Mouse (Mus musculus) kidney, postnatal 0 days (tissue): Measurements from ENCODE around the gene Cpa5. TPM values are rescaled to one million over a fixed set of nuclear protein-coding genes. Genes with fewer than 3 reads are reported as not detected.
A peak's percentile ranks its signal among the peaks of the same experiment; 100 is the strongest.

Experiments used
- ATAC-seq: fragments of 200-750 bp; cut with Nextera tagmentation; replicated peaks from 2 replicates; pipeline ENCODE4 v1.8.0; 2017; ENCODE audit warnings: low read depth, moderate number of reproducible peaks, moderate TSS enrichment, moderate library complexity; ENCODE audit not compliant: low FRiP score
- DNase-seq: peaks from one replicate; pipeline ENCODE4 v3.0.0-alpha.2; 2016; ENCODE audit warnings: low spot score
- H3K27ac ChIP-seq: fragments of 300-500 bp; sonication (generic); 2 replicates; pipeline ENCODE4 v1.5.1; 2014; ENCODE audit warnings: mild to moderate bottlenecking
- H3K27me3 ChIP-seq: fragments of 300-500 bp; sonication (generic); 2 replicates; pipeline ENCODE4 v1.6.1; 2014; ENCODE audit warnings: low read length, mixed read lengths; ENCODE audit not compliant: insufficient read depth
- H3K36me3 ChIP-seq: fragments of 300-500 bp; sonication (generic); 2 replicates; pipeline ENCODE4 v1.6.1; 2014; ENCODE audit warnings: low read length, mixed read lengths; ENCODE audit not compliant: insufficient read depth
- H3K4me1 ChIP-seq: fragments of 300-500 bp; sonication (generic); replicated peaks from 2 replicates; pipeline ENCODE4 v1.6.1; 2014; ENCODE audit warnings: antibody characterized with exemption, low read length, mixed read lengths; ENCODE audit not compliant: insufficient read depth
- H3K4me2 ChIP-seq: fragments of 300-500 bp; sonication (generic); 2 replicates; pipeline ENCODE4 v1.6.1; 2014; ENCODE audit warnings: mild to moderate bottlenecking, low read length, moderate library complexity, mixed read lengths
- H3K4me3 ChIP-seq: fragments of 300-500 bp; sonication (generic); replicated peaks from 2 replicates; pipeline ENCODE4 v1.5.1; 2014; ENCODE audit warnings: low read depth, low read length
- H3K9ac ChIP-seq: fragments of 300-500 bp; sonication (generic); 2 replicates; pipeline ENCODE4 v1.6.1; 2014; ENCODE audit warnings: low read depth, low read length
- H3K9me3 ChIP-seq: fragments of 300-500 bp; sonication (generic); replicated peaks from 2 replicates; pipeline ENCODE4 v1.6.1; 2016; ENCODE audit warnings: low read length, inconsistent platforms, mixed read lengths
- CTCF ChIP-seq: IDR thresholded peaks from 2 replicates; pipeline ENCODE4 v1.5.1; 2016; ENCODE audit warnings: antibody characterized with exemption, low read depth, mild to moderate bottlenecking, moderate library complexity
- WGBS: fragments of 180-500 bp; shearing (Covaris S2); extraction: QIAGEN DNeasy Blood & Tissue Kit; methylation state at CpG from one replicate; pipeline ENCODE4 v1.1.7; 2014; 5-methylcytosine and 5-hydroxymethylcytosine counted together
- polyA plus RNA-seq: library from polyadenylated mRNA; unstranded; fragments of >200 nt; fragmentation: Nextera tagmentation; extraction: Ambion mirVana; gene quantifications from 2 replicates; pipeline ENCODE4 v1.2.1, GENCODE M21; 2015

Gene Cpa5
- polyA plus RNA-seq, 1 experiment from 2014 or later = 0.28 TPM

DNA sequence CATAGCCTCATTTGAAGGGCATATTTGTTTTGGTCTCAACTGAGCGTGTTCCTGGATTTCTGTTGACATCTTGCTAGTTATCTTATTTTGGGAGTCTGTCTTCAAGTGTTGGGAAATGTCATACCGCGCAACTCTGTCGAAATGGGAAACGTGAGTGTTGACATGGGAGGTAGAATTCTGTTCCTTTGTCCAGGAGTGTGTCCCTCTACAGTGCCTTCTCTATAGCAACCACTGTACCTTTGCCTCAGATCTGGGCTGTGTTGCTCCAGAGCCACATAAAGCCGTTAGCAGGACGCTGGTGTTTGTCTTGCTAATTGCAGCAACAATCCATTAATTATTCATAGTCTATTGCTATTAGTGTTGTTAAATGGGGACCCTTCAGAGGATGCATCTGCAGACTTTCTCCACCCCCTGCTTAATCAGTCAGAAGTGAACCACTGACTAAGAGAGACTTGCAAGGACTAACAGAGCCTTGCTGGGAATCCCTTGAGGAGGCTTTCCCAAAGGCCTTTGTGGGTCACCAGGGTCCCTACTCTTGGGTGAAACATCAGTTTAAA lies 23.8 kb upstream of the Cpa5 start:
- H3K4me3 ChIP-seq = no peak overlapping the region
- 76% methylated on average over 7 of the region's 7 CpGs for WGBS
- no peak overlapping the region for H3K9ac ChIP-seq
- ATAC-seq (no peak), DNase-seq (no peak)
- 0 out of 2 replicates have a peak, but pooled peaks cover 10% of the 10 kb centered on the region for H3K4me1 ChIP-seq
- H3K9me3 ChIP-seq = no peaks in the 10 kb centered on the region
- no peaks in the 10 kb centered on the region for H3K27me3 ChIP-seq
- H3K27ac ChIP-seq = no peak overlapping the region
- no peaks in the 10 kb centered on the region for H3K36me3 ChIP-seq
- no peak overlapping the region for H3K4me2 ChIP-seq
- TF ChIP-seq CTCF = no peak

DNA sequence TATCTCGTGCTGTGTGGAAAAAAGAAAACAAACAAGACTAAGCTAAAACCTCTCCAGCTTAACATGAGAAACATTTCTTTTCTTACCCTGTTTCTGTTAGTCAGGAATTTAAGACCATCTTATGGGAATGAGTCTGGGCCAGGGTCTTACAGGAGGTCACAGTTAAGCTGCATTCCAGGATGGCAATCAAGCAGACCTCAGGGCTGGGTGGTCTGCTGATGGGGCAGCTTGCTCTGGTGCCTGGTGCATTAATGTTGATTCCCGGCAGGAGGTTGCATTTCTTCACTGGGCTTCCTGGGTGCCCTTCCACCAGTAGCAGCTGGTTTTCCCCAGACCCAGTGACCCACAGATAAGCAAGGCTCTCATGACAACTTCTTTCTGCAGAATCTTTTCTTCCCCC lies 21.0 kb upstream of the Cpa5 start:
- H3K9me3 ChIP-seq = no peaks in the 10 kb centered on the region
- ATAC-seq = 0 out of 2 replicates have a peak, but pooled peaks have one; percentile 49
- no peak for TF ChIP-seq CTCF
- no peaks in the 10 kb centered on the region for H3K27me3 ChIP-seq
- H3K9ac ChIP-seq = no peak overlapping the region
- no peak overlapping the region for H3K4me2 ChIP-seq
- H3K36me3 ChIP-seq = no peaks in the 10 kb centered on the region
- peak overlapping the region; percentile 42; the same call in 1 of the 2 replicates for H3K27ac ChIP-seq
- no peak overlapping the region for H3K4me3 ChIP-seq
- 13% methylated on average over 2 of the region's 2 CpGs for WGBS
- 0 out of 2 replicates have a peak, but pooled peaks cover 10% of the 10 kb centered on the region for H3K4me1 ChIP-seq
- DNase-seq = peak; percentile 53

DNA sequence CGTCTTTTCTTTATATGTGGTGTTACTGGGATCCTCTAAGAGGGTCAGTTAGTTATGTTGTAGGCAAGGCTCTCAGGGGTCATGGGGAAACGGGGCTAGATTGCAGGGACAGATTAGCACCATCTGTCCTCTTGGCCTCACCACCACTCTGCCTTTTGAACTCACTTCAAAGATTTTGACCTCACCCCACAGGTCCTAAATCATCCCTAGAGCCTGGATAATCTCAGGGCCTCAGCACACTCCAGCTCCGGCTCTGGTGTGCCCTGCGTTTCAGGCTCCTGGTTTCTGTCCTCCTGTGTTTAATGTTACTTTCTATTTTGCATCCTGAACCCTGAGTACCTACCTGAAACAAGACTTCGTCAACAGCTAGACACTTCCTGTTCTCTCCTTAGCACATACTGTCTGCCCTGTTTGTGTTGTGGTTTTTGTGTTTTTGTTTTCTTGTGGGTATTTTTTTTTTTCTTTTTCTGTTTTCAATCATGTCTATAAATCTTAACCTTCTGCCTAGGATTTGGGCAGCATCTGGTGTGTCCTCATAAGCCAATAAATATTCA lies 18.9 kb upstream of the Cpa5 start:
- DNase-seq (no peak), ATAC-seq (no peak)
- no peak for TF ChIP-seq CTCF
- Histone ChIP-seq H3K36me3 (no peaks in the 10 kb centered on the region), H3K4me3 (no peak overlapping the region), H3K9me3 (no peaks in the 10 kb centered on the region), H3K4me2 (no peak overlapping the region), H3K4me1 (0 out of 2 replicates have a peak, but pooled peaks cover 10% of the 10 kb centered on the region), H3K27ac (no peak overlapping the region), H3K9ac (no peak overlapping the region), H3K27me3 (no peaks in the 10 kb centered on the region)
- WGBS = 34% methylated on average over 5 of the region's 5 CpGs

DNA sequence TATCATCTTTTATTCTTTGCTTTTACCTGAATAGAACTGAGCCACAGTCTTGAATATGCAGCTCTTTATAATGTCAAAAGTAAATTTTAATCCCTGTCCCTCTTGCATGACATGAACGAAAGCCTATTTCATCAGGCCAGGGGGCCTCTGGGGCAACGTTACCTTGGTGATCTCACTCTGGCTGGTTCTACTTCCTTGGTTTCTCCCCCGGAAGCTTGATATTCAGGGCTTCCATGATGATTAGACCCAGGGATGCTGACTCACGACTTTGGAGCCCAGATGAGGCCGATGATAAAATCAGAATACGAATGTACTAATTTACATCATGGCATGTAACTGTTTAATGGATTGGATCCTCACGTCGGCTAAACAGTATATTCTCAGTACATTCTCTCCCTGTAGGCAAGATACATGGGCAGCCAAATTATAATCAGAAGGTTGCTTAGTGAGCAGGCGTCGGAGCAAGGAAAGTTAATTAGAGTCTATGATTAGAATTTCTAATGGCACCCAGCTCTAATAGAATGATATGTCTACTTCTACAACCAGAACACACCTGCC lies 18.3 kb upstream of the Cpa5 start:
- 54% methylated on average over 10 of the region's 10 CpGs for WGBS
- ATAC-seq = no peak
- Histone ChIP-seq H3K36me3 (no peaks in the 10 kb centered on the region), H3K9ac (no peak overlapping the region), H3K4me3 (no peak overlapping the region), H3K27me3 (no peaks in the 10 kb centered on the region), H3K4me1 (0 out of 2 replicates have a peak, but pooled peaks cover 10% of the 10 kb centered on the region), H3K9me3 (no peaks in the 10 kb centered on the region), H3K27ac (no peak overlapping the region), H3K4me2 (no peak overlapping the region)
- no peak for DNase-seq
- no peak for TF ChIP-seq CTCF

DNA sequence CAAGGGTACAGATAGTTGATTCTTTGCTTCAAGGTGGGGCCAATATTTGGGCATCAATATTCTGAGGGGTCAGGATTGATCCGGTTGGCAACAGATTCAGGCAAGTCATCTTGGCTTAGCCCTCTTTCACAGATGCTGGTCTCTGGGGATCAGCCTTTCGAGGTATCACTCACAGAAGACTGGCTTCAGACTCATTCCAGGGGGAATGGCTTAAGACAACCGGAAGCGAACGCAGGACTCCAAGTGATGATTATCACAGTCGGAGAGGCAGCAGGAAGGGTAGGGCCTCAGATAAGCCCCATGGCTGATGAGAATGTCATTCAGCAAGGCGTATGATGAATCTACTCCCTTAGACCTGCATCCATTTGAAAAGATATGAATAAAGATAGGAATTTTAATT lies 16.4 kb upstream of the Cpa5 start:
- no peak overlapping the region for H3K9ac ChIP-seq
- 0 out of 2 replicates have a peak, but pooled peaks cover 10% of the 10 kb centered on the region for H3K4me1 ChIP-seq
- H3K36me3 ChIP-seq = no peaks in the 10 kb centered on the region
- H3K4me2 ChIP-seq = no peak overlapping the region
- no peak overlapping the region for H3K4me3 ChIP-seq
- H3K9me3 ChIP-seq = no peaks in the 10 kb centered on the region
- TF ChIP-seq CTCF = no peak
- H3K27ac ChIP-seq = no peak overlapping the region
- ATAC-seq (no peak), DNase-seq (no peak)
- H3K27me3 ChIP-seq = no peaks in the 10 kb centered on the region
- WGBS = 76% methylated on average over 7 of the region's 7 CpGs

DNA sequence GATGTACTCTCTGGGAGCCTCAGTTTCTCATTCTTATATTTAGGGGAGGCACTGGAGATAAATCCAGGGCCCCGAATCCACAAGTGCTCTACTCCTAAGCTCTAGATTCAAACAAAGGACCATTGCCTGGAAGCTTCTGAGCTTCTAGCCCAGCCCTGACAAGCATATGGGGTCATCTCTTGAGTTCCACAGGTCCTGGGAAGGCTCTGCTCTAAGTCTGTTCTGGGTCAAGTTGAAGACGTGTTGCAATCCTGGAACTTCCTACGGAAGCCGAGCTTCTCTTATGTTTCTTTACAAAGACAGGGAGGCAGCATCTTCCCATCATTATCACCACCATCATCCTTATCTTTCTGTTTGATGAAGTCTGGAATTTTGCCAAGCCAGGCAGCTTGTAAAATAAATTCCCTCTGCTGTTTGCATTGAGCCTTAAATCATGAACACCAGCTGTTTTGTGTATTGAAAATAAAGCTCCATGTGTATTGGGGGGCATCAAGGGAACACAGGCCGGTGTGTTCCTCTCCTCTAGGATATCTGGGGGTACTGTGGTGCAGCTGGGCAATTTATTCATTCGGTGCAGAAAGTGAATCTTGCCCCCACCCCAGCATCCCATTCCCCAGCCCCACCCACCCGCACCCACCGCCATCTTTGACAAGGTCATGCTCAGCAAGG lies 14.4 kb upstream of the Cpa5 start:
- no peak for TF ChIP-seq CTCF
- Histone ChIP-seq H3K27ac (no peak overlapping the region), H3K4me1 (no peaks in the 10 kb centered on the region), H3K4me2 (no peak overlapping the region), H3K27me3 (no peaks in the 10 kb centered on the region), H3K9ac (no peak overlapping the region), H3K36me3 (no peaks in the 10 kb centered on the region), H3K4me3 (no peak overlapping the region), H3K9me3 (no peaks in the 10 kb centered on the region)
- WGBS = 69% methylated on average over 8 of the region's 8 CpGs
- DNase-seq = no peak
- ATAC-seq = no peak
